Mouse (Mus musculus): ENCODE measurements around the gene Bag2.
"Not testable (repeated sequence)": the region's sequence is repeated elsewhere in the genome, so short reads cannot be mapped to it uniquely, and the experiment has no call there.

The Bag2 gene

GRCm38 (mm10) chr1:33749709-33750108 lies 7.9 kb downstream of the Bag2 start:
- not testable (repeated sequence) for DNase-seq (ENCODE audit: low spot score in 2 of 2)

- no peak for DNase-seq (ENCODE audit: low spot score in 2 of 2)
These were observed 8.5 kb downstream of the Bag2 start for GRCm38 (mm10) chr1:33749109-33749508.

- no peak for DNase-seq (ENCODE audit: low spot score in 2 of 2)
These were observed 11.7 kb downstream of the Bag2 start for GRCm38 (mm10) chr1:33745901-33746300.

GRCm38 (mm10) chr1:33744815-33745214 lies 12.8 kb downstream of the Bag2 start:
- not testable (repeated sequence) for DNase-seq (ENCODE audit: low spot score in 2 of 2)

- no peak for DNase-seq (ENCODE audit: low spot score in 2 of 2)
These were observed 14.7 kb downstream of the Bag2 start for GRCm38 (mm10) chr1:33742903-33743302.

GRCm38 (mm10) chr1:33739302-33739701 lies 18.3 kb downstream of the Bag2 start:
- peak in 1 of 2 experiments; percentile 74 for DNase-seq (ENCODE audit: low spot score in 2 of 2)

DNA sequence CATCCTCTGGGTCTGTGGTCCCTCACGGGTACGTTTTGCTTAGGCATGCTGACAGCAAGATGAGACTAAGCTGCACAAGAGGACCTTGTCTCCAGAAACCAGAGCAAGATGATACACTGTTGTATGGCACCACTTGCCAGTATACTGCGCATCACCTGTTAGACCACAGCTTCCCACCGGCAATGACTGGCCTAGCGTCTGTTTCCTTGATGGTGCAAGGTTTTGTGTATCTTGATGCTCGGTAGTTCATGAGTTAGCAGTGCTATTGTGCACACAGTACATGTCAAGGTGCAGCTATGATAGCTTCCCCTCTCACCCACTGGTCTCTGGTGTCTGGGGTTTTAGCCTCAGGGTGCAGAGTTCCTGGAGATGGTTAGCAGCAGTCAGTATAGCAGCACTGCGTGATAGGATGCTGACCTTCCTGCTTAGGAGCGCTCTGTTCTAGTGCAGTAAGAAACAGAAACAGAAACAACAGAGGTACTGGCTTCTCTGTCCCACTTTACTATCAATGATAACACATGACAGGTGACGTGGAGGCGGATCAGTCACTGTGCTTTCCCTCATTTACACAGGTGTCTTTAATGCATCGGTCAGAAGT lies 18.8 kb downstream of the Bag2 start:
- DNase-seq (ENCODE audit: low spot score in 2 of 2), result no peak

DNA sequence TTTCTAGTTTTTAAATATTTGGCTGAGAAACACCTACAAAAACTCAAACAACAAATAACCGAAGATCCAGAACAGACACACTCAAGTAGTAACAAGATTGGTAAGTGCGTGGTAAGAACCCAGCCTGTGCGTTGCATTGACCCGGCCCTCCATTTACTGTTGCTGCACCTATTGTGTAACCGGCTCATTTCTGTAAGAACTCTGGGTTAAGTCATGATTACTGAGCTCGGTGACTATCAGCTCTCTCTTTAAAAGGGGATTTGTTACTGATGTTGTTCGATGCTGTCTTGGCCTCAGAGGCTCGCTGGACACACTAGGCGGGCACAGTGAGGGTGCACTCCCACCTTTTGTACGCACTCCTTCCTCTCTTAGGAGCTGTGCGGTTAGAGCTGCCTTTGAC lies 19.3 kb downstream of the Bag2 start:
- no peak for DNase-seq (ENCODE audit: low spot score in 2 of 2)

GRCm38 (mm10) chr1:33734001-33734685 lies 23.5 kb downstream of the Bag2 start:
- no peak for DNase-seq (ENCODE audit: low spot score in 2 of 2)

DNA sequence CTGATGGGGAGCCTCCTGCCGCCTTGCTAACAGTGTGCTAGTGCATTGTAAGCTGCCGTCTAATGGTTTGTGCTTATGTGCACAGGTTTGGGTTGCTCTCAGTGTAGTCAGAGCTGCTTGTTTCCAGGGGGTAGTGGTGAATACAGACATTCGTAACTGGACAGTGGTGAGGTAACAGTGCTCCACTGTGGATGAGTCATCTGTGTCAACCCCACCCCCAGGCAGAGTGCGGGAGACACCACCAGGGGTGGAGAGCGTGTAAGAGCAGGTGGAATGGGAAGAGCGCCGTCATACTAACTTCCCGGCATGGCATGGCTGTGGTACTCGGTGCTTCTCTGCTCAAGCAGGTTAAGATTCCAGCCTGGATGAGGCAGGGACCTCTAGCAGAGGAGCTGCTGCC lies 24.6 kb downstream of the Bag2 start:
- DNase-seq (ENCODE audit: low spot score in 2 of 2), result no peak

DNA sequence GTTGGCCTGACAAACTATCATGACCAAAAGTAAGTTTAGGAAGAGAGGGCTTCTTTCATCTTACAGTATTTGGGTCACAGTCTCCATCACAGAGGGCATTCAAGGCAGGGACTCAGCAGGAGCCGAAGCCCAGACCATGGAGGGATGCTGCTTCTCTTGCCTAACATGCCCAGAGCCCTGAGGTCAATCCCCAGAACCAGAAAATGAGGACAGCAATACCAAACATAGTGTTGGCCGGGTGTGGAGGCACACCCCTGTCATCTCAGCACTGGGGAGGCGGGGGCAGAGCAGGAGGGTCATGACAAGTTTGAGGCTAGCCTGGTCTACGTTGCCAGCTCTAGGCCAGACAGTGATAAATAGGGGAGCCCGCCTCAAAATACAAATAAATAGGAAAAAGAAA lies 32.5 kb downstream of the Bag2 start:
- DNase-seq (ENCODE audit: low spot score in 2 of 2), result no peak

- no peak for DNase-seq (ENCODE audit: low spot score in 2 of 2)
These were observed 33.1 kb downstream of the Bag2 start for GRCm38 (mm10) chr1:33724516-33724915.

DNA sequence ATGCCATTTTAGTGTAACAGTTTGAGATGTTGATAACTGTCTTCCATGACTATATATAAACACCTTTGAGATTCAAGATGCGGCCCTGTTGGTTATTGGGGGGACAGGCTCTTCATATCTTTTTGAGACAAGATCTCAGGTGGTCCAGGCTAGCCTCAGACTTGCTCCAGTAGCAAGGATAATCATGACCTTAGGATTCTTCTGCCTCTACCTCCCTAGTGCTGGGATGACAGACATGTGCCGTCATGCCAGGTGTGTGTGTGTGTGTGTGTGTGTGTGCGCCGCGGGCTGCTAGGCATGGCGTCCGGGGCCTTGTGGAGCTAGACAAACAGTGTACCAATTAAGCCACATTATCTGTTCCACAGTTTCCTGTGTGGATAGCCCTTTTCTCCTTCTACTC lies 36.6 kb downstream of the Bag2 start:
- DNase-seq (ENCODE audit: low spot score in 2 of 2), result no peak

GRCm38 (mm10) chr1:33720231-33720630 lies 37.4 kb downstream of the Bag2 start:
- DNase-seq (ENCODE audit: low spot score in 2 of 2), result no peak

- DNase-seq (ENCODE audit: low spot score in 2 of 2), result peak; percentile 75 to 78
These were observed 37.8 kb downstream of the Bag2 start, which contains the start of gene Rab23 for GRCm38 (mm10) chr1:33719733-33720225. TSS of gene Rab23 (plus strand) at chr1:33719887.

- no peak for DNase-seq (ENCODE audit: low spot score in 2 of 2)
These were observed 40.0 kb downstream of the Bag2 start for GRCm38 (mm10) chr1:33717636-33718035.

DNA sequence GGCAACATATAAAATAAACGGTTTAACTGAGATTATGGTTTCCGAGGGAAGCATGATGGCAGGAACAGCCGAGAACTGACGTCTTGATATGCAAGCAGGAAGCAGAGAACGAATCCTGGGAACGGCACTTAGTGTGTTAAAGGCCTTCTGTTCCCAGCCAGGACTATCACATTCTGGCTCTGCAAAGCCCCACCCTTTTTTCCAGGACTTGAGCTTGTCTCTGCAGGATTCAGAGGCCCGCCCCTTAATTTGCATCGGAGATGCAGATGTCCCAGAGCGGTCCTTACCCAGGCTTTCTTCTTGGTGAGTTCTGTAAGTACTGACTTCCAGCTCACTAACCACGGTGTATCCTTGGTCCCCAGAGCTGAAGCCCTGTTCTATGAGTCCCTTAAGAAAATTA lies 42.8 kb downstream of the Bag2 start:
- no peak for DNase-seq (ENCODE audit: low spot score in 2 of 2)

GRCm38 (mm10) chr1:33712026-33712425 lies 45.6 kb downstream of the Bag2 start:
- DNase-seq (ENCODE audit: low spot score in 2 of 2), result no peak

- DNase-seq (ENCODE audit: low spot score in 2 of 2), result no peak
These were observed 48.0 kb downstream of the Bag2 start for GRCm38 (mm10) chr1:33709615-33710014.

- DNase-seq (ENCODE audit: low spot score in 2 of 2), result no peak
These were observed 56.4 kb downstream of the Bag2 start for GRCm38 (mm10) chr1:33701244-33701643.

GRCm38 (mm10) chr1:33696016-33696415 lies 61.6 kb downstream of the Bag2 start:
- no peak for DNase-seq (ENCODE audit: low spot score in 2 of 2)

Measured in frontal cortex, postnatal 14 days (tissue).